Mouse (Mus musculus): ENCODE data around the gene Prkcg. TPM values are rescaled to one million over a fixed set of nuclear protein-coding genes. Genes with fewer than 3 reads are reported as not detected.
A peak's percentile ranks its signal among the peaks of the same experiment; 100 is the strongest.
"Not testable (repeated sequence)": the region's sequence is repeated elsewhere in the genome, so short reads cannot be mapped to it uniquely, and the experiment has no call there.

Prkcg gene
- polyA plus RNA-seq, 1 experiment from 2014 or later, result 0.04 TPM

GRCm38 (mm10) chr7:3275455-3276170 is 13.4 kb upstream of the Prkcg start:
- WGBS, result 33% methylated on average over 6 of the region's 6 CpGs
- no peaks in the 10 kb centered on the region for H3K9me3 ChIP-seq
- H3K36me3 ChIP-seq, result no peaks in the 10 kb centered on the region
- H3K27ac ChIP-seq (replicated peaks), result peak overlapping the region; percentile 77
- H3K27me3 ChIP-seq (replicated peaks), result no peaks in the 10 kb centered on the region
- no peak overlapping the region for H3K9ac ChIP-seq
- H3K4me1 ChIP-seq, result peaks cover 7% of the 10 kb centered on the region
- H3K4me2 ChIP-seq, result no peak overlapping the region
- H3K4me3 ChIP-seq, result no peak overlapping the region
- ATAC-seq (ENCODE audit: extremely low read depth, insufficient number of reproducible peaks, low FRiP score, low TSS enrichment), result no peak

- not testable (repeated sequence) for H3K4me2 ChIP-seq; H3K9me3 ChIP-seq; H3K27me3 ChIP-seq (replicated peaks); H3K27ac ChIP-seq (replicated peaks); H3K4me3 ChIP-seq; H3K9ac ChIP-seq; ATAC-seq (ENCODE audit: extremely low read depth, insufficient number of reproducible peaks, low FRiP score, low TSS enrichment); H3K36me3 ChIP-seq
- WGBS, result 50% methylated on average over 4 of the region's 4 CpGs
- peaks cover 16% of the 10 kb centered on the region for H3K4me1 ChIP-seq
Observed at GRCm38 (mm10) chr7:3276781-3277180, 12.2 kb upstream of the Prkcg start.

DNA sequence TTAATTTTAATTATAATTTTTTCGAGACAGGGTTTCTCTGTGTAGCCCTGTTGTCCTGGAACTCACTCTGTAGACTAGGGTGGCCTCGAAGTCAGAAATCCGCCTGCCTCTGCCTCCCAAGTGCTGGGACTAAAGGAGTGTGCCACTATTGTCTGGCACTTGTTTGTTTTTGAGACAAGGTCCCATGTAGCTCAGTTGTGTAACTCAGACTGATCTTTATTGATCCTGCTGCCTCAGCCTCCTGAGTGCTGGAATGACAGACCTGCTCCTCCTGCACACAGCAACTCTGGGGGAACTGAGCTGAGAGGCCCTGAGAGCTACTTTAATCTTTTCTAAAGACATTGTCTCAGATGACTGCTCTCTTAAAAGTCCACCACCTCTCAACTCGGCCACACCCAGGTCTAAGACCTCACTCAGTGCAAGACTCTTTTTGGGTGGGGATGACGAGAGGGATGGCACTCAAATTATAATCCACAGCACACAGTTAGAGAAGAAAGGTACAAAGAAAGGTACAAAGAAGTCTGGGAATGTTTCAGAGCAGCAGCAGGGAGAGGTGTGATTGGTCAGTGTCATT is 8.8 kb upstream of the Prkcg start:
- Histone ChIP-seq H3K27ac (replicated peaks) (peak overlapping the region; percentile 80), H3K27me3 (replicated peaks) (no peaks in the 10 kb centered on the region), H3K9me3 (no peaks in the 10 kb centered on the region), H3K4me3 (no peak overlapping the region), H3K36me3 (no peaks in the 10 kb centered on the region), H3K9ac (peak overlapping the region; percentile 40), H3K4me2 (peak overlapping the region; percentile 47; the same call in 1 of the 2 replicates), H3K4me1 (peaks cover 16% of the 10 kb centered on the region)
- no peak for ATAC-seq (ENCODE audit: extremely low read depth, insufficient number of reproducible peaks, low FRiP score, low TSS enrichment)
- WGBS, result 56% methylated on average over 5 of the region's 5 CpGs

DNA sequence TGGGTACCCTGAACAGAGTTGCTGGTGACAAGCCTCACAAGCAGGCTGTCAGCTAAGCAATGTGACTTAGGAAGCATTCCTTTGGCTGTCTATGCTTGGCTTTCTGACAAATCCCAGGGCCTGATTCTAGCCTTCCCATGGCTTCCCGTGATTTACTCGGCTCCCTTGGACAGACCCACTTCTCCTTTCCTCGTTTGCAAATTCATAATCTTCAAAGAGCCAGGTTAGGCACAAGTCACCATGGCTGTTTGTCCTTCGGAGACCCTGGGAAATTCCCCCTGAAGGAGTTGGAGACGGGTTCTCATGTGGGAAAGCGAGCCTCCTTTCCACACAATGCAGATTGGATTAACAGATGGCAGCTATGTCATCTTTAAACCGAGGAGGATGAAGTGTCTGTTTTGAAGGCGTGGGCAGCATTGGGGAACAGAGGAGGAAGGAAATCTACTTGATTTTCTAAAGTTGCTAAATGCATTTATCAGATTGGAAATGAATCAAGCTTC is 8.3 kb upstream of the Prkcg start:
- peak overlapping the region; percentile 40; the same call in 1 of the 2 replicates for H3K9ac ChIP-seq
- WGBS, result 18% methylated on average over 8 of the region's 8 CpGs
- peak overlapping the region; percentile 47 for H3K4me2 ChIP-seq

GRCm38 (mm10) chr7:3281741-3282140 is 7.2 kb upstream of the Prkcg start:
- no peaks in the 10 kb centered on the region for H3K27me3 ChIP-seq (replicated peaks)
- no peaks in the 10 kb centered on the region for H3K9me3 ChIP-seq
- H3K4me2 ChIP-seq, result no peak overlapping the region
- no peak overlapping the region for H3K4me3 ChIP-seq
- 78% methylated on average over 6 of the region's 6 CpGs for WGBS
- H3K4me1 ChIP-seq, result peaks cover 16% of the 10 kb centered on the region
- H3K27ac ChIP-seq (replicated peaks), result no peak overlapping the region
- ATAC-seq (ENCODE audit: extremely low read depth, insufficient number of reproducible peaks, low FRiP score, low TSS enrichment), result no peak
- H3K36me3 ChIP-seq, result no peaks in the 10 kb centered on the region
- H3K9ac ChIP-seq, result no peak overlapping the region

More for the DNA sequence above, 8.3 kb upstream of the Prkcg start:
- Histone ChIP-seq H3K9me3 (no peaks in the 10 kb centered on the region), H3K27ac (replicated peaks) (peak overlapping the region; percentile 80), H3K27me3 (replicated peaks) (no peaks in the 10 kb centered on the region), H3K4me3 (no peak overlapping the region), H3K36me3 (no peaks in the 10 kb centered on the region), H3K4me1 (peaks cover 16% of the 10 kb centered on the region)
- ATAC-seq (ENCODE audit: extremely low read depth, insufficient number of reproducible peaks, low FRiP score, low TSS enrichment), result no peak

- no peak for ATAC-seq (ENCODE audit: extremely low read depth, insufficient number of reproducible peaks, low FRiP score, low TSS enrichment)
- Histone ChIP-seq H3K4me1 (peaks cover 20% of the 10 kb centered on the region), H3K27me3 (replicated peaks) (no peaks in the 10 kb centered on the region), H3K36me3 (no peaks in the 10 kb centered on the region), H3K27ac (replicated peaks) (no peak overlapping the region), H3K9ac (no peak overlapping the region), H3K4me2 (no peak overlapping the region), H3K9me3 (no peaks in the 10 kb centered on the region), H3K4me3 (no peak overlapping the region)
- 79% methylated on average over 11 of the region's 11 CpGs for WGBS
Observed at GRCm38 (mm10) chr7:3283081-3283875, 5.7 kb upstream of the Prkcg start.

- no peak overlapping the region for H3K27ac ChIP-seq (replicated peaks)
- no peaks in the 10 kb centered on the region for H3K27me3 ChIP-seq (replicated peaks)
- 78% methylated on average over 10 of the region's 10 CpGs for WGBS
- H3K9me3 ChIP-seq, result no peaks in the 10 kb centered on the region
- H3K4me3 ChIP-seq, result no peak overlapping the region
- H3K4me1 ChIP-seq, result peaks cover 25% of the 10 kb centered on the region
- no peak overlapping the region for H3K9ac ChIP-seq
- H3K36me3 ChIP-seq, result no peaks in the 10 kb centered on the region
- H3K4me2 ChIP-seq, result no peak overlapping the region
- ATAC-seq (ENCODE audit: extremely low read depth, insufficient number of reproducible peaks, low FRiP score, low TSS enrichment), result no peak
Observed at GRCm38 (mm10) chr7:3284604-3285003, 4.4 kb upstream of the Prkcg start.

GRCm38 (mm10) chr7:3286036-3286435 is 2.9 kb upstream of the Prkcg start:
- Histone ChIP-seq H3K9ac (no peak overlapping the region), H3K4me1 (peaks cover 17% of the 10 kb centered on the region), H3K27ac (replicated peaks) (no peak overlapping the region), H3K4me3 (no peak overlapping the region), H3K9me3 (no peaks in the 10 kb centered on the region), H3K36me3 (no peaks in the 10 kb centered on the region), H3K27me3 (replicated peaks) (no peaks in the 10 kb centered on the region), H3K4me2 (no peak overlapping the region)
- WGBS, result 86% methylated on average over 5 of the region's 5 CpGs
- no peak for ATAC-seq (ENCODE audit: extremely low read depth, insufficient number of reproducible peaks, low FRiP score, low TSS enrichment)

DNA sequence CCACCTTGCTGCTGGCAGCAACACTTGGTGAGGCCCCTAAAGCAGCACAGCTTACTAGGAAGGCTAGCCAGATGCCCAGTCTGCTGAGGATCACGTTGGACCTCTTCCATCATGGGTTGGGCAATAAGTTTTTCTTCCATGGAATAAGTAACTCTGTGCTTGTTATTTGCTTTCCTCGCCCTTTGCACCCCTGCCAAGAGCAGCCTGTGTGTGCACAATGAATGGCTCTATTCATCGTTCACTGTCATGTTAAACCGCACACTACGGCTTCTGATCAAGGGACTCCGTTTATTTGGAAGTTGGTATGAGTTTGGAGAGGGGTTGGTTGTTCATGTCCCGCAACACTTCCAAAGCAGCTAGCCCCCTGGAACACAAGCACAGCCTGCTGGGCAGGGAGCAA is 1.8 kb upstream of the Prkcg start:
- Histone ChIP-seq H3K9ac (no peak overlapping the region), H3K27me3 (replicated peaks) (no peaks in the 10 kb centered on the region), H3K27ac (replicated peaks) (no peak overlapping the region), H3K4me1 (peaks cover 24% of the 10 kb centered on the region), H3K9me3 (no peaks in the 10 kb centered on the region), H3K4me3 (no peak overlapping the region), H3K4me2 (no peak overlapping the region), H3K36me3 (no peaks in the 10 kb centered on the region)
- no peak for ATAC-seq (ENCODE audit: extremely low read depth, insufficient number of reproducible peaks, low FRiP score, low TSS enrichment)
- WGBS, result 67% methylated on average over 7 of the region's 7 CpGs

- Histone ChIP-seq H3K27ac (replicated peaks) (peak overlapping the region; percentile 97), H3K36me3 (peaks cover 21% of the 10 kb centered on the region), H3K4me1 (peaks cover 45% of the 10 kb centered on the region), H3K4me2 (peak overlapping the region; percentile 81), H3K9me3 (no peaks in the 10 kb centered on the region), H3K27me3 (replicated peaks) (no peaks in the 10 kb centered on the region), H3K4me3 (peak overlapping the region; percentile 67), H3K9ac (peak overlapping the region; percentile 90)
- peak; percentile 82 for ATAC-seq (ENCODE audit: extremely low read depth, insufficient number of reproducible peaks, low FRiP score, low TSS enrichment)
- 1% methylated on average over 18 of the region's 18 CpGs for WGBS
Observed at GRCm38 (mm10) chr7:3290257-3291033, 1.5 kb downstream of the Prkcg start.

GRCm38 (mm10) chr7:3291197-3291596 is 2.2 kb downstream of the Prkcg start:
- peak overlapping the region; percentile 67 for H3K4me3 ChIP-seq
- no peaks in the 10 kb centered on the region for H3K9me3 ChIP-seq
- peaks cover 29% of the 10 kb centered on the region for H3K36me3 ChIP-seq
- H3K4me1 ChIP-seq, result peaks cover 53% of the 10 kb centered on the region
- 0 out of 2 replicates have a peak, but pooled peaks have one; percentile 27 for ATAC-seq (ENCODE audit: extremely low read depth, insufficient number of reproducible peaks, low FRiP score, low TSS enrichment)
- no peaks in the 10 kb centered on the region for H3K27me3 ChIP-seq (replicated peaks)
- H3K4me2 ChIP-seq, result peak overlapping the region; percentile 81
- WGBS, result 6% methylated on average over 6 of the region's 6 CpGs
- H3K9ac ChIP-seq, result peak overlapping the region; percentile 90
- H3K27ac ChIP-seq (replicated peaks), result peak overlapping the region; percentile 97
